Mouse (Mus musculus) neural tube, embryonic 14.5 days (tissue): ENCODE measurements at regions not wholly inside any gene's neighbourhood (a gene's known extent, or its start where the extent isn't known, plus 50 kb on each side); places are given as distances from the start of the nearest gene placed in this dataset.
"Not testable (repeated sequence)": the region's sequence is repeated elsewhere in the genome, so short reads cannot be mapped to it uniquely, and the experiment has no call there.

Experiments used
- ATAC-seq: fragments of 200-750 bp; cut with Nextera tagmentation; 2 replicates; pipeline ENCODE4 v1.8.0; 2017; ENCODE audit warnings: low read depth, mild to moderate bottlenecking, moderate TSS enrichment, moderate library complexity
- H3K27ac ChIP-seq: fragments of 300-500 bp; sonication (generic); 2 replicates; pipeline ENCODE4 v1.5.1; 2014; ENCODE audit warnings: low read depth, mild to moderate bottlenecking, control low read depth, low read length, moderate library complexity, mixed read lengths
- H3K27me3 ChIP-seq: fragments of 300-500 bp; sonication (generic); 2 replicates; pipeline ENCODE4 v1.6.1; 2014; ENCODE audit warnings: low read length; ENCODE audit not compliant: control insufficient read depth, insufficient read depth
- H3K36me3 ChIP-seq: fragments of 300-500 bp; sonication (generic); 2 replicates; pipeline ENCODE4 v1.6.1; 2014; ENCODE audit warnings: low read length, mixed read lengths; ENCODE audit not compliant: control insufficient read depth, insufficient read depth
- H3K4me1 ChIP-seq: fragments of 300-500 bp; sonication (generic); 2 replicates; pipeline ENCODE4 v1.6.1; 2014; ENCODE audit warnings: low read length; ENCODE audit not compliant: control insufficient read depth, insufficient read depth
- H3K4me2 ChIP-seq: fragments of 300-500 bp; sonication (generic); 2 replicates; pipeline ENCODE4 v1.6.1; 2014; ENCODE audit warnings: mild to moderate bottlenecking, low read depth, low read length, control low read depth
- H3K4me3 ChIP-seq: fragments of 300-500 bp; sonication (generic); 2 replicates; pipeline ENCODE4 v1.5.1; 2014; ENCODE audit warnings: low read depth, low read length, control low read depth, mixed read lengths
- H3K9ac ChIP-seq: fragments of 300-500 bp; sonication (generic); replicated peaks from 2 replicates; pipeline ENCODE4 v1.6.1; 2014; ENCODE audit warnings: low read depth, mild to moderate bottlenecking, control low read depth, low read length, mixed read lengths
- H3K9me3 ChIP-seq: fragments of 300-500 bp; sonication (generic); 2 replicates; pipeline ENCODE4 v1.6.1; 2016; ENCODE audit warnings: low read length; ENCODE audit not compliant: control insufficient read depth
- WGBS: fragments of 180-500 bp; shearing (Covaris S2); extraction: QIAGEN DNeasy Blood & Tissue Kit; methylation state at CpG from one replicate; pipeline ENCODE4 v1.1.7; 2014; 5-methylcytosine and 5-hydroxymethylcytosine counted together

GRCm38 (mm10) chr15:19458485-19458884 is 639.7 kb downstream of the Cdh10 start:
- Histone ChIP-seq H3K4me1 (no peaks in the 10 kb centered on the region), H3K27me3 (no peaks in the 10 kb centered on the region), H3K4me2 (no peak overlapping the region), H3K9ac (no peak overlapping the region), H3K27ac (no peak overlapping the region), H3K4me3 (no peak overlapping the region), H3K36me3 (no peaks in the 10 kb centered on the region), H3K9me3 (no peaks in the 10 kb centered on the region)
- ATAC-seq: no peak

GRCm38 (mm10) chr15:19473521-19473920 is 654.8 kb downstream of the Cdh10 start:
- ATAC-seq: no peak
- Histone ChIP-seq H3K4me2 (no peak overlapping the region), H3K4me1 (no peaks in the 10 kb centered on the region), H3K4me3 (no peak overlapping the region), H3K9me3 (no peaks in the 10 kb centered on the region), H3K27ac (no peak overlapping the region), H3K9ac (no peak overlapping the region), H3K36me3 (no peaks in the 10 kb centered on the region), H3K27me3 (no peaks in the 10 kb centered on the region)
- 27% methylated on average over 2 of the region's 2 CpGs for WGBS

DNA sequence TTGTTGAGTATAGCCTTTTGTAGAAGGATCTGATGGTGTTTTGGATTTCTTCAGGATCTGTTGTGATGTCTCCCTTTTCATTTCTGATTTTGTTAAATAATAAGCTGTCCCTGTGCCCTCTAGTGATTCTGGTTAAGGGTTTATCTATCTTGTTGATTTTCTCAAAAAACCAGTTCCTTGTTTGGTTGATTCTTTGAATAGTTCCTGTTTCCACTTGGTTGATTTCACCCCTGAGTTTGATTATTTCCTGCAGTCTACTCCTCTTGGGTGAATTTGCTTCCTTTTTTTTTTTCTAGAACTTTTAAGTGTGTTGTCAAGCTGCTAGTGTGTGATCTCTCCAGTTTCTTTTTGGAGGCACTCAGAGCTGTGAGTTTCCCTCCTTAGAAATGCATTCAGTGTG is 674.8 kb downstream of the Cdh10 start:
- H3K9me3 ChIP-seq, H3K4me1 ChIP-seq, H3K27ac ChIP-seq, H3K36me3 ChIP-seq, H3K4me2 ChIP-seq, ATAC-seq, H3K9ac ChIP-seq, H3K27me3 ChIP-seq, H3K4me3 ChIP-seq: not testable (repeated sequence)

DNA sequence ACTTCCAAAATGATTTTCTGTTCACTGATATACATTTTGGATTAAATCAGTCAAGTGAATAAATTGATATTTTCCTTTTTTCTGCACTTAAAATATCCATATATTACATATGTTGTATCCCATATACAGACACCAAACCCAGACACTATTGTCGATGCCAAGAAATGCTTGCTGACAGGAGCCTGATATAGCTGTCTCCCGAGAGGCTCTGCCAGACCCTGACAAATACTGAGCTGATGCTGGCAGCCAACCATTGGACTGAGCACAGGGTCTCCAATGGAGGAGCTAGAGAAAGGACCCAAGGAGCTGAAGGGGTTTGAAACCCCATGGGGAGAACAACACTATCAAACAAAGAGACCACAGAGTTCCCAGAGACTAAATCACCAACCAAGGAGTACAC is 700.6 kb downstream of the Cdh10 start:
- Histone ChIP-seq H3K27ac (no peak overlapping the region), H3K27me3 (no peaks in the 10 kb centered on the region), H3K9ac (no peak overlapping the region), H3K4me3 (no peak overlapping the region), H3K9me3 (no peaks in the 10 kb centered on the region), H3K4me2 (no peak overlapping the region), H3K36me3 (no peaks in the 10 kb centered on the region), H3K4me1 (no peaks in the 10 kb centered on the region)
- no peak for ATAC-seq
- WGBS: 78% methylated on average over 2 of the region's 2 CpGs

DNA sequence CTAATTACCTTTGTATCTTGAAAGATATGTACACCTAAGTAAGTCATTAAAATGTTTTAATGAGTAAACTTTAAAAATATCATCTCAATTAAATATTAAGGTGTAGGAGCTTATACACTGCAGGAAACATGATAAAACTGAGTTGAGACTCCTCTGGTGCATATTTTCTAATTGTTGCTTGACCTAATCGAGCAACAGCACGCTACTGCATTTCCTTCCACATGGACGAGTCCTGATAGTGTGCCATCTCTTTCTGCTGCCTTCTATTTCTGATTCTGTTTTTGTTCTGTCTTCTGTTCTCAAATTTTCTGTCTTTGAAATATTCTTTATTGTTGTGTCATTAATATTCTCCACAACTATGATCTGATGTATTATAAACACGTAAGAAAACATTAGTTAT is 721.9 kb downstream of the Cdh10 start:
- ATAC-seq: no peak
- 80% methylated on average over 4 of the region's 4 CpGs for WGBS

DNA sequence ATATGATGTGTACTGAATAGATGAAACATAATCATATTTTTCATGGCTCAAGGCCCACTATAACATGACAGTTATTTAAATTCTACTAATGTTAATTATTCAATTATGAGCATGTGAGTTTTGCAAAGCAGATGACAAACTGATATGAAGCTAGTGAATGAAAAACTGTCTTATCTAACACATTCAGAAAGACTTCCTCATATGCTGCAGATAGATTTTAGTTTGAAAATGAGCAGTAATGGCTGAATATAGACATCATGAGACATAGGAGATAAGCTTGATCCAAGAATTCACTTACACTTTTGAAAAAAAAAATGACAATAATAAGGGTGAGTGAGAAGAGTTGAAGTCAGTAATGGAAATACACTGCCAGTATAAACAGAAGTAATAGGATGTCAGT is 731.0 kb downstream of the Cdh10 start:
- ATAC-seq: no peak
- H3K36me3 ChIP-seq: no peaks in the 10 kb centered on the region

More for the DNA sequence above, 721.9 kb downstream of the Cdh10 start:
- H3K4me2 ChIP-seq: no peak overlapping the region
- no peaks in the 10 kb centered on the region for H3K4me1 ChIP-seq
- no peaks in the 10 kb centered on the region for H3K27me3 ChIP-seq
- no peaks in the 10 kb centered on the region for H3K36me3 ChIP-seq
- no peak overlapping the region for H3K9ac ChIP-seq
- H3K4me3 ChIP-seq: no peak overlapping the region
- H3K27ac ChIP-seq: no peak overlapping the region
- H3K9me3 ChIP-seq: no peaks in the 10 kb centered on the region

GRCm38 (mm10) chr15:19584769-19585168 is 766.0 kb downstream of the Cdh10 start:
- Histone ChIP-seq H3K36me3 (no peaks in the 10 kb centered on the region), H3K9me3 (no peaks in the 10 kb centered on the region), H3K4me3 (no peak overlapping the region), H3K4me2 (no peak overlapping the region), H3K9ac (no peak overlapping the region), H3K27me3 (no peaks in the 10 kb centered on the region), H3K4me1 (no peaks in the 10 kb centered on the region), H3K27ac (no peak overlapping the region)
- no peak for ATAC-seq
- 0% methylated on average over 1 of the region's 1 CpGs for WGBS

More for the DNA sequence above, 731.0 kb downstream of the Cdh10 start:
- no peak overlapping the region for H3K9ac ChIP-seq
- H3K9me3 ChIP-seq: no peaks in the 10 kb centered on the region
- H3K4me1 ChIP-seq: no peaks in the 10 kb centered on the region
- no peak overlapping the region for H3K4me3 ChIP-seq
- H3K27me3 ChIP-seq: no peaks in the 10 kb centered on the region
- H3K4me2 ChIP-seq: no peak overlapping the region
- no peak overlapping the region for H3K27ac ChIP-seq

GRCm38 (mm10) chr15:19585281-19585680 is 766.5 kb downstream of the Cdh10 start:
- no peak overlapping the region for H3K9ac ChIP-seq
- H3K36me3 ChIP-seq: no peaks in the 10 kb centered on the region
- no peak for ATAC-seq
- H3K4me2 ChIP-seq: no peak overlapping the region
- WGBS: 53% methylated on average over 1 of the region's 1 CpGs
- H3K4me3 ChIP-seq: no peak overlapping the region
- H3K4me1 ChIP-seq: no peaks in the 10 kb centered on the region
- no peaks in the 10 kb centered on the region for H3K9me3 ChIP-seq
- H3K27me3 ChIP-seq: no peaks in the 10 kb centered on the region
- no peak overlapping the region for H3K27ac ChIP-seq

- Histone ChIP-seq H3K27me3 (no peaks in the 10 kb centered on the region), H3K4me2 (no peak overlapping the region), H3K4me3 (no peak overlapping the region), H3K27ac (no peak overlapping the region), H3K9me3 (no peaks in the 10 kb centered on the region), H3K9ac (no peak overlapping the region), H3K36me3 (no peaks in the 10 kb centered on the region), H3K4me1 (no peaks in the 10 kb centered on the region)
- WGBS: 95% methylated on average over 2 of the region's 2 CpGs
- ATAC-seq: no peak
Measured at GRCm38 (mm10) chr15:19593746-19594145, 775.0 kb downstream of the Cdh10 start.

GRCm38 (mm10) chr15:19622367-19622766 is 803.6 kb downstream of the Cdh10 start:
- not testable (repeated sequence) for H3K36me3 ChIP-seq, H3K9ac ChIP-seq, ATAC-seq, H3K4me3 ChIP-seq, H3K4me2 ChIP-seq, H3K27ac ChIP-seq, H3K4me1 ChIP-seq, H3K9me3 ChIP-seq, H3K27me3 ChIP-seq
- 88% methylated on average over 5 of the region's 5 CpGs for WGBS
